Mouse (Mus musculus): ENCODE results near the gene Cux1. TPM values are rescaled to one million over a fixed set of nuclear protein-coding genes. Genes with fewer than 3 reads are reported as not detected.
A peak's percentile ranks its signal among the peaks of the same experiment; 100 is the strongest.
"Not testable (repeated sequence)": the region's sequence is repeated elsewhere in the genome, so short reads cannot be mapped to it uniquely, and the experiment has no call there.

Cux1 gene
- total RNA-seq, 2 experiments from 2014 or later = 66.0 to 68.2 TPM

GRCm38 (mm10) chr5:136485397-136485796 lies 81.9 kb downstream of the Cux1 start:
- intact Hi-C loops (cut with DNase I; ENCODE audit: low total_unique reads) = no loop called here
- no peak for DNase-seq

- intact Hi-C loops (cut with DNase I; ENCODE audit: low total_unique reads) = no loop called here
- no peak for DNase-seq
Observed at GRCm38 (mm10) chr5:136482434-136482833, 84.9 kb downstream of the Cux1 start.

GRCm38 (mm10) chr5:136480541-136480940 lies 86.7 kb downstream of the Cux1 start:
- intact Hi-C loops (cut with DNase I; ENCODE audit: low total_unique reads) = no loop called here
- no peak for DNase-seq

GRCm38 (mm10) chr5:136479801-136480200 lies 87.5 kb downstream of the Cux1 start:
- intact Hi-C loops (cut with DNase I; ENCODE audit: low total_unique reads) = no loop called here
- no peak for DNase-seq

- intact Hi-C loops (cut with DNase I; ENCODE audit: low total_unique reads) = no loop called here
- no peak for DNase-seq
Observed at GRCm38 (mm10) chr5:136479024-136479763, 88.1 kb downstream of the Cux1 start.

GRCm38 (mm10) chr5:136476272-136476671 lies 91.0 kb downstream of the Cux1 start:
- intact Hi-C loops (cut with DNase I; ENCODE audit: low total_unique reads) = no loop called here
- DNase-seq = no peak

- intact Hi-C loops (cut with DNase I; ENCODE audit: low total_unique reads) = no loop called here
Observed at GRCm38 (mm10) chr5:136475161-136475560, 92.1 kb downstream of the Cux1 start.

GRCm38 (mm10) chr5:136474086-136474485 lies 93.2 kb downstream of the Cux1 start:
- intact Hi-C loops (cut with DNase I; ENCODE audit: low total_unique reads) = no loop called here
- DNase-seq = no peak

More at GRCm38 (mm10) chr5:136475161-136475560, 92.1 kb downstream of the Cux1 start:
- DNase-seq = peak; percentile 31

- no peak for DNase-seq
- intact Hi-C loops (cut with DNase I; ENCODE audit: low total_unique reads) = no loop called here
Observed at GRCm38 (mm10) chr5:136473337-136473736, 94.0 kb downstream of the Cux1 start.

GRCm38 (mm10) chr5:136472846-136473245 lies 94.4 kb downstream of the Cux1 start:
- intact Hi-C loops (cut with DNase I; ENCODE audit: low total_unique reads) = no loop called here
- no peak for DNase-seq

GRCm38 (mm10) chr5:136470985-136471735 lies 96.1 kb downstream of the Cux1 start:
- DNase-seq; intact Hi-C loops (cut with DNase I; ENCODE audit: low total_unique reads): not testable (repeated sequence)

- intact Hi-C loops (cut with DNase I; ENCODE audit: low total_unique reads) = no loop called here
- DNase-seq = no peak
Observed at GRCm38 (mm10) chr5:136469301-136469700, 98.0 kb downstream of the Cux1 start.

GRCm38 (mm10) chr5:136467360-136467999 lies 99.8 kb downstream of the Cux1 start:
- DNase-seq = peak; percentile 44
- intact Hi-C loops (cut with DNase I; ENCODE audit: low total_unique reads) = no loop called here

GRCm38 (mm10) chr5:136465770-136466406 lies 101.4 kb downstream of the Cux1 start:
- no peak for DNase-seq
- intact Hi-C loops (cut with DNase I; ENCODE audit: low total_unique reads) = no loop called here

GRCm38 (mm10) chr5:136465366-136465765 lies 101.9 kb downstream of the Cux1 start:
- no peak for DNase-seq
- intact Hi-C loops (cut with DNase I; ENCODE audit: low total_unique reads) = no loop called here

GRCm38 (mm10) chr5:136464849-136465248 lies 102.4 kb downstream of the Cux1 start:
- intact Hi-C loops (cut with DNase I; ENCODE audit: low total_unique reads) = no loop called here
- DNase-seq = no peak

GRCm38 (mm10) chr5:136464128-136464527 lies 103.2 kb downstream of the Cux1 start:
- intact Hi-C loops (cut with DNase I; ENCODE audit: low total_unique reads) = no loop called here
- no peak for DNase-seq

- intact Hi-C loops (cut with DNase I; ENCODE audit: low total_unique reads) = no loop called here
Observed at GRCm38 (mm10) chr5:136462613-136463012, 104.7 kb downstream of the Cux1 start.

GRCm38 (mm10) chr5:136459901-136460300 lies 107.4 kb downstream of the Cux1 start:
- intact Hi-C loops (cut with DNase I; ENCODE audit: low total_unique reads) = no loop called here
- no peak for DNase-seq

More at GRCm38 (mm10) chr5:136462613-136463012, 104.7 kb downstream of the Cux1 start:
- peak; percentile 45 for DNase-seq
